Mouse (Mus musculus) intestine, embryonic 16.5 days (tissue): ENCODE measurements around the gene Brd2. TPM values are rescaled to one million over a fixed set of nuclear protein-coding genes. Genes with fewer than 3 reads are reported as not detected.

Source experiments
- ATAC-seq: fragments of 200-750 bp; cut with Nextera tagmentation; 2 replicates; pipeline ENCODE4 v1.8.0; 2017; ENCODE audit warnings: moderate TSS enrichment, moderate library complexity
- H3K27ac ChIP-seq: fragments of 300-500 bp; sonication (generic); 2 replicates; pipeline ENCODE4 v1.5.1; 2014; ENCODE audit warnings: mild to moderate bottlenecking, low read length
- H3K27me3 ChIP-seq: fragments of 300-500 bp; sonication (generic); replicated peaks from 2 replicates; pipeline ENCODE4 v1.6.1; 2014; ENCODE audit warnings: low read length, control low read depth, mixed read lengths; ENCODE audit not compliant: control insufficient read depth, insufficient read depth
- H3K36me3 ChIP-seq: fragments of 300-500 bp; sonication (generic); 2 replicates; pipeline ENCODE4 v1.6.1; 2014; ENCODE audit warnings: low read length, control low read depth; ENCODE audit not compliant: control insufficient read depth, insufficient read depth
- H3K4me1 ChIP-seq: fragments of 300-500 bp; sonication (generic); 2 replicates; pipeline ENCODE4 v1.6.1; 2014; ENCODE audit warnings: low read length, control low read depth, mixed read lengths; ENCODE audit not compliant: control insufficient read depth, insufficient read depth
- H3K4me2 ChIP-seq: fragments of 300-500 bp; sonication (generic); 2 replicates; pipeline ENCODE4 v1.6.1; 2014; ENCODE audit warnings: low read depth, low read length, control low read depth
- H3K4me3 ChIP-seq: fragments of 300-500 bp; sonication (generic); 2 replicates; pipeline ENCODE4 v1.5.1; 2014; ENCODE audit warnings: mild to moderate bottlenecking, low read length
- H3K9ac ChIP-seq: fragments of 300-500 bp; sonication (generic); 2 replicates; pipeline ENCODE4 v1.6.1; 2014; ENCODE audit warnings: low read depth, low read length
- H3K9me3 ChIP-seq: fragments of 300-500 bp; sonication (generic); 2 replicates; pipeline ENCODE4 v1.6.1; 2016; ENCODE audit warnings: low read length, control low read depth; ENCODE audit not compliant: control insufficient read depth
- WGBS: fragments of 180-500 bp; shearing (Covaris S2); extraction: QIAGEN DNeasy Blood & Tissue Kit; methylation state at CpG from one replicate; pipeline ENCODE4 v1.1.7; 2014; 5-methylcytosine and 5-hydroxymethylcytosine counted together
- polyA plus RNA-seq: library from polyadenylated mRNA; unstranded; fragments of >200 nt; fragmentation: Nextera tagmentation; extraction: Ambion mirVana; gene quantifications from 2 replicates; pipeline ENCODE4 v1.2.1, GENCODE M21; 2015

The Brd2 gene
- polyA plus RNA-seq, 1 experiment from 2014 or later, result 72.3 TPM

GRCm38 (mm10) chr17:34135297-34136224 lies 13.1 kb upstream of the Brd2 start:
- peak overlapping the region; percentile 50 for H3K9ac ChIP-seq
- no peaks in the 10 kb centered on the region for H3K9me3 ChIP-seq
- H3K36me3 ChIP-seq, result no peaks in the 10 kb centered on the region
- 6% methylated on average over 31 of the region's 31 CpGs for WGBS
- ATAC-seq, result peak; percentile 98
- H3K4me3 ChIP-seq, result peak overlapping the region; percentile 44
- H3K4me2 ChIP-seq, result peak overlapping the region; percentile 82
- no peak overlapping the region for H3K27ac ChIP-seq
- H3K27me3 ChIP-seq, result peaks cover 3% of the 10 kb centered on the region; the same call in 1 of the 2 replicates
- H3K4me1 ChIP-seq, result peaks cover 12% of the 10 kb centered on the region; the same call in 1 of the 2 replicates

GRCm38 (mm10) chr17:34134451-34134850 lies 12.0 kb upstream of the Brd2 start:
- H3K4me2 ChIP-seq, result no peak overlapping the region
- 90% methylated on average over 3 of the region's 3 CpGs for WGBS
- no peaks in the 10 kb centered on the region for H3K9me3 ChIP-seq
- H3K27me3 ChIP-seq, result no peaks in the 10 kb centered on the region
- H3K4me1 ChIP-seq, result peaks cover 9% of the 10 kb centered on the region; the same call in 1 of the 2 replicates
- no peaks in the 10 kb centered on the region for H3K36me3 ChIP-seq
- ATAC-seq, result no peak
- H3K27ac ChIP-seq, result no peak overlapping the region
- H3K4me3 ChIP-seq, result no peak overlapping the region
- no peak overlapping the region for H3K9ac ChIP-seq

GRCm38 (mm10) chr17:34133289-34133688 lies 10.9 kb upstream of the Brd2 start:
- Histone ChIP-seq H3K27ac (no peak overlapping the region), H3K4me2 (no peak overlapping the region), H3K4me1 (peaks cover 10% of the 10 kb centered on the region), H3K36me3 (no peaks in the 10 kb centered on the region), H3K9me3 (no peaks in the 10 kb centered on the region), H3K27me3 (no peaks in the 10 kb centered on the region), H3K9ac (no peak overlapping the region), H3K4me3 (no peak overlapping the region)
- whole genome bisulfite sequencing, result 74% methylated on average over 11 of the region's 11 CpGs
- no peak for ATAC-seq

GRCm38 (mm10) chr17:34131911-34132310 lies 9.5 kb upstream of the Brd2 start:
- Histone ChIP-seq H3K36me3 (no peaks in the 10 kb centered on the region), H3K4me3 (no peak overlapping the region), H3K9me3 (no peaks in the 10 kb centered on the region), H3K9ac (no peak overlapping the region), H3K4me1 (peaks cover 15% of the 10 kb centered on the region), H3K4me2 (no peak overlapping the region), H3K27me3 (no peaks in the 10 kb centered on the region), H3K27ac (no peak overlapping the region)
- no peak for ATAC-seq
- WGBS, result 78% methylated on average over 7 of the region's 7 CpGs

- Histone ChIP-seq H3K27me3 (no peaks in the 10 kb centered on the region), H3K9ac (no peak overlapping the region), H3K4me1 (peaks cover 19% of the 10 kb centered on the region), H3K4me2 (no peak overlapping the region), H3K4me3 (no peak overlapping the region), H3K27ac (no peak overlapping the region), H3K36me3 (no peaks in the 10 kb centered on the region), H3K9me3 (no peaks in the 10 kb centered on the region)
- WGBS, result 71% methylated on average over 19 of the region's 19 CpGs
- ATAC-seq, result no peak
Measured at GRCm38 (mm10) chr17:34130073-34130947, 7.9 kb upstream of the Brd2 start.

- no peak overlapping the region for H3K9ac ChIP-seq
Measured at GRCm38 (mm10) chr17:34128944-34129791, 6.7 kb upstream of the Brd2 start.

GRCm38 (mm10) chr17:34128264-34128937 lies 6.0 kb upstream of the Brd2 start:
- no peaks in the 10 kb centered on the region for H3K9me3 ChIP-seq
- no peaks in the 10 kb centered on the region for H3K36me3 ChIP-seq
- 35% methylated on average over 13 of the region's 13 CpGs for WGBS
- H3K27ac ChIP-seq, result no peak overlapping the region
- H3K4me1 ChIP-seq, result peaks cover 31% of the 10 kb centered on the region
- ATAC-seq, result no peak
- no peak overlapping the region for H3K9ac ChIP-seq
- H3K4me3 ChIP-seq, result no peak overlapping the region
- no peak overlapping the region for H3K4me2 ChIP-seq
- H3K27me3 ChIP-seq, result no peaks in the 10 kb centered on the region

More at GRCm38 (mm10) chr17:34128944-34129791, 6.7 kb upstream of the Brd2 start:
- H3K4me2 ChIP-seq, result no peak overlapping the region
- ATAC-seq, result no peak
- H3K9me3 ChIP-seq, result no peaks in the 10 kb centered on the region
- H3K36me3 ChIP-seq, result no peaks in the 10 kb centered on the region
- WGBS, result 20% methylated on average over 18 of the region's 18 CpGs
- H3K4me1 ChIP-seq, result peaks cover 25% of the 10 kb centered on the region
- no peak overlapping the region; the same call in 1 of the 2 replicates for H3K27ac ChIP-seq
- no peaks in the 10 kb centered on the region for H3K27me3 ChIP-seq
- no peak overlapping the region for H3K4me3 ChIP-seq

- H3K27ac ChIP-seq, result peak overlapping the region; percentile 87
- no peak overlapping the region for H3K9ac ChIP-seq
- H3K27me3 ChIP-seq, result no peaks in the 10 kb centered on the region
- no peaks in the 10 kb centered on the region for H3K36me3 ChIP-seq
- no peak overlapping the region for H3K4me3 ChIP-seq
- H3K4me2 ChIP-seq, result 0 out of 2 replicates have a peak overlapping the region, but pooled peaks have one; percentile 4
- H3K4me1 ChIP-seq, result peaks cover 31% of the 10 kb centered on the region
- WGBS, result 30% methylated on average over 6 of the region's 6 CpGs
- H3K9me3 ChIP-seq, result no peaks in the 10 kb centered on the region
- peak; percentile 49 for ATAC-seq
Measured at GRCm38 (mm10) chr17:34127475-34127874, 5.0 kb upstream of the Brd2 start.
